Mouse (Mus musculus) hindbrain, embryonic 10.5 days (tissue): Measurements from ENCODE around the gene Rsbn1. TPM values are rescaled to one million over a fixed set of nuclear protein-coding genes. Genes with fewer than 3 reads are reported as not detected.

Experiments
- DNase-seq: peaks from one replicate; pipeline ENCODE4 v3.0.0-alpha.2; 2017; ENCODE audit warnings: low spot score
- H3K27ac ChIP-seq: fragments of 300-500 bp; sonication (generic); 2 replicates; pipeline ENCODE4 v1.5.1; 2016; ENCODE audit warnings: mild to moderate bottlenecking, moderate library complexity
- H3K27me3 ChIP-seq: fragments of 300-500 bp; sonication (generic); 2 replicates; pipeline ENCODE4 v1.6.1; 2016; ENCODE audit warnings: mild to moderate bottlenecking; ENCODE audit not compliant: poor library complexity, insufficient read depth, severe bottlenecking
- H3K36me3 ChIP-seq: fragments of 300-500 bp; sonication (generic); 2 replicates; pipeline ENCODE4 v1.6.1; 2016; ENCODE audit warnings: mild to moderate bottlenecking, moderate library complexity
- H3K4me1 ChIP-seq: fragments of 300-500 bp; sonication (generic); replicated peaks from 2 replicates; pipeline ENCODE4 v1.6.1; 2016; ENCODE audit warnings: mild to moderate bottlenecking
- H3K4me3 ChIP-seq: fragments of 300-500 bp; sonication (generic); 2 replicates; pipeline ENCODE4 v1.5.1; 2016; ENCODE audit warnings: mild to moderate bottlenecking, moderate library complexity
- H3K9me3 ChIP-seq: fragments of 300-500 bp; sonication (generic); 2 replicates; pipeline ENCODE4 v1.6.1; 2016; ENCODE audit warnings: mild to moderate bottlenecking, moderate library complexity
- WGBS: fragments of 180-500 bp; shearing (Covaris S2); methylation state at CpG from one replicate; pipeline ENCODE4 v1.1.7; 2016; 5-methylcytosine and 5-hydroxymethylcytosine counted together
- polyA plus RNA-seq: library from polyadenylated mRNA; unstranded; fragments of >200 nt; fragmentation: Nextera tagmentation; extraction: Ambion mirVana; gene quantifications from 2 replicates; pipeline ENCODE4 v1.2.1, GENCODE M21; 2016

Gene Rsbn1
- polyA plus RNA-seq, 1 experiment from 2014 or later, result 13.1 TPM

GRCm38 (mm10) chr3:103914732-103915508, 1.0 kb downstream of the Rsbn1 start:
- WGBS, result under 1% methylated on average over 60 of the region's 60 CpGs
- Histone ChIP-seq H3K9me3 (no peaks in the 10 kb centered on the region), H3K27me3 (no peaks in the 10 kb centered on the region), H3K27ac (peak overlapping the region; percentile 97), H3K4me1 (peaks cover 23% of the 10 kb centered on the region), H3K36me3 (peaks cover 4% of the 10 kb centered on the region), H3K4me3 (peak overlapping the region; percentile 98)
- DNase-seq, result peak; percentile 71

DNA sequence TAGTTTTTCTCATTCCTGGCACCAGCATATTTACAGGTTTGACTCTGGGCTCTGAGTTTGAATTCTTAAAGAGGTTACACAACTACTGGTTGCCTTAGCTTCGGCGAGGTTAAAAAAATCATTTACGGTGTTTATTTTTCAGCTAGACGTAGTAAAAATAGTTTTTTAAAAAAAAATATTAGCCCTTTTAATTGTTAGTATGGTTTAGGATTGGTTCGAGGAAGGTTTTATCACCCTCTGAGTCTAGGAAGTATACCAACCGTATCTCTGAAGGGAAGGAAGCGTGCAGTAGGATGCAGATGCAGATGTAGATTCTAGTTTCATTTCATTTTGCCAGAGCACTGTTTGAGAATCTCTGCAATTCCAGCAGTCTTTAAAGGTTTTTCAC, 1.6 kb downstream of the Rsbn1 start:
- peaks cover 7% of the 10 kb centered on the region for H3K36me3 ChIP-seq
- WGBS, result 10% methylated on average over 7 of the region's 7 CpGs
- peaks cover 23% of the 10 kb centered on the region for H3K4me1 ChIP-seq
- H3K9me3 ChIP-seq, result no peaks in the 10 kb centered on the region
- no peak for DNase-seq
- H3K27me3 ChIP-seq, result no peaks in the 10 kb centered on the region
- H3K4me3 ChIP-seq, result peak overlapping the region; percentile 98
- H3K27ac ChIP-seq, result peak overlapping the region; percentile 97

DNA sequence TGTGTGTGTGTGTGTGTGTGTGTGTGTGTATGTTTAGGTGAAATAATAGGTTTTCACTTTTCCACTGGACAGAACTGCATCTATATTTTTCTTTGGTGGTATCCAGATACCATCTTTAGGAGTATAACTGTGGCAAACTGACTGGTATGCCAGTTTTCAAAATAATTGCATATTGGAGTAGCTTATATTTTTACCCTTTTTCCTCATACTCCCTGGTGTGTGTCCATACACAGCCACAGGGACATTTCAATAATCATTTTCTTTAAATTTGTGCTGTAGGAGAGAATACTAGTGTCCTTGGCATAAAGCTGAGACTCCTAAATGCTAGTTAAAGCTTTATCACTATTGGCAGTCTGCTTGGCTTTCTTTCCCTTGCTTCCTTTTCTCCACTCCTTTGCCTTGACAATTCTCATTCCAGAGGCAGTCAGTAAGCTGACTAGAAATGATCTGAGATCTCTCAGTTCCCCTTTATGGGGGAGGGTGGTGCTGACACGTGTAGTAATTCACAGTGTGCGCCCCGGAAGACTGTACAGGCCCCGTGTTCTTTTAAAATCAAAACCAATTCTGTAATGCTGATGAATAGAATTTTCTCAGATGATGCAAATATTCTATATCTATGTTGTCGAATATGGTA, 2.4 kb downstream of the Rsbn1 start:
- Histone ChIP-seq H3K4me1 (peaks cover 23% of the 10 kb centered on the region), H3K27ac (peak overlapping the region; percentile 59; the same call in 1 of the 2 replicates), H3K36me3 (peaks cover 7% of the 10 kb centered on the region), H3K9me3 (no peaks in the 10 kb centered on the region), H3K4me3 (peak overlapping the region; percentile 98), H3K27me3 (no peaks in the 10 kb centered on the region)
- WGBS, result 68% methylated on average over 5 of the region's 5 CpGs
- no peak for DNase-seq

- 78% methylated on average over 3 of the region's 3 CpGs for WGBS
- Histone ChIP-seq H3K4me3 (peak overlapping the region; percentile 98), H3K27ac (no peak overlapping the region), H3K27me3 (no peaks in the 10 kb centered on the region), H3K4me1 (peaks cover 23% of the 10 kb centered on the region), H3K36me3 (peaks cover 7% of the 10 kb centered on the region), H3K9me3 (no peaks in the 10 kb centered on the region)
- no peak for DNase-seq
These were observed 2.9 kb downstream of the Rsbn1 start for GRCm38 (mm10) chr3:103916839-103917237.

- H3K4me3 ChIP-seq, result no peak overlapping the region
- no peak for DNase-seq
- H3K27me3 ChIP-seq, result no peaks in the 10 kb centered on the region
- H3K36me3 ChIP-seq, result peaks cover 7% of the 10 kb centered on the region
- no peaks in the 10 kb centered on the region for H3K9me3 ChIP-seq
- H3K4me1 ChIP-seq, result peaks cover 17% of the 10 kb centered on the region
- WGBS, result 80% methylated on average over 1 of the region's 1 CpGs
- no peak overlapping the region for H3K27ac ChIP-seq
These were observed 6.2 kb downstream of the Rsbn1 start for GRCm38 (mm10) chr3:103920094-103920493.

GRCm38 (mm10) chr3:103925302-103925701, 11.4 kb downstream of the Rsbn1 start:
- Histone ChIP-seq H3K4me1 (peaks cover 4% of the 10 kb centered on the region), H3K9me3 (no peaks in the 10 kb centered on the region), H3K27ac (no peak overlapping the region), H3K27me3 (no peaks in the 10 kb centered on the region), H3K36me3 (peaks cover 20% of the 10 kb centered on the region), H3K4me3 (no peak overlapping the region)
- 84% methylated on average over 3 of the region's 3 CpGs for WGBS
- no peak for DNase-seq

DNA sequence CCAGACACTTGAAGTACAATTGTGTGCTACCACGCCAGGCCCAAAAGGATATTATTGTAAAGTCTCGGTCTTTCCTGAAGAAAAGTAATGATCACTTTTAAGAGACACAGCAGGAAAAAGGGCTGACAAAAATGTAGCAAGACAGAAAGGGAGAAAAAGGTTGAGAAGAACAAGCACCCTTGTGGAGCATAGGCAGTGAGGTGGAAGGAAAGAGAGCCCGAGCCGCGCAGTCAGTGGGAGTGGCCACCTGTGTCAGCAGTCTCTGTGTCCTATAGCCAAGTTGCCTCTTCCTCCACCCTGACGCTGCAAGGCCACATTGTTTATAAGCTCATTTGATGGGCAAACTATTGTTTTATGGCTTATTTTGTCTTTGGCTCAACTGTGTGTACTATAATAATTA, 13.6 kb downstream of the Rsbn1 start:
- no peak overlapping the region for H3K4me3 ChIP-seq
- peaks cover 38% of the 10 kb centered on the region for H3K36me3 ChIP-seq
- WGBS, result 62% methylated on average over 6 of the region's 6 CpGs
- H3K4me1 ChIP-seq, result peaks cover 4% of the 10 kb centered on the region
- no peaks in the 10 kb centered on the region for H3K9me3 ChIP-seq
- no peaks in the 10 kb centered on the region for H3K27me3 ChIP-seq
- DNase-seq, result no peak
- no peak overlapping the region for H3K27ac ChIP-seq

GRCm38 (mm10) chr3:103944794-103945562, 31.1 kb downstream of the Rsbn1 start:
- Histone ChIP-seq H3K27me3 (no peaks in the 10 kb centered on the region), H3K9me3 (no peaks in the 10 kb centered on the region), H3K36me3 (peaks cover 18% of the 10 kb centered on the region; the same call in 1 of the 2 replicates), H3K4me1 (no peaks in the 10 kb centered on the region), H3K27ac (no peak overlapping the region), H3K4me3 (no peak overlapping the region)
- DNase-seq, result no peak
- 96% methylated on average over 1 of the region's 1 CpGs for WGBS

DNA sequence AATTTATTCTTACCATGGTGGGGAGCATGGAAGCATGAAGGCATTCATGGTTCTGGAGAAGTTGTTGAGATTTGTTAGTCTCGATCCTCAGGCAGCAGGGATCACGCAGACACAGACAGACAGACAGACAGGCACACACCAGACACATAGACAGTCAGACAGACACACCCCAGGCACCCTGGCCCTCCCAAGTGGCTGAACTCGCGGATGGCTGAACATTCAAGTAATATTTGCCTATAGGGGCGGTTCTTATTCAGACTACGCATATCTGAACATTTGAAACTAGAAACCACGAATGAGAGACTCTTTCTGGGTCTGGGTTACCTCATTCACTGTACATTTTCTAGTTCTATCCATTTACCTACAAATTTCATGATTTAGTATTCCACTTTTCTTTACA, 34.7 kb downstream of the Rsbn1 start:
- H3K27ac ChIP-seq, result no peak overlapping the region
- H3K27me3 ChIP-seq, result no peaks in the 10 kb centered on the region
- DNase-seq, result no peak
- H3K4me1 ChIP-seq, result no peaks in the 10 kb centered on the region
- no peaks in the 10 kb centered on the region for H3K9me3 ChIP-seq
- peaks cover 19% of the 10 kb centered on the region; the same call in 1 of the 2 replicates for H3K36me3 ChIP-seq
- no peak overlapping the region for H3K4me3 ChIP-seq
- 89% methylated on average over 7 of the region's 7 CpGs for WGBS

DNA sequence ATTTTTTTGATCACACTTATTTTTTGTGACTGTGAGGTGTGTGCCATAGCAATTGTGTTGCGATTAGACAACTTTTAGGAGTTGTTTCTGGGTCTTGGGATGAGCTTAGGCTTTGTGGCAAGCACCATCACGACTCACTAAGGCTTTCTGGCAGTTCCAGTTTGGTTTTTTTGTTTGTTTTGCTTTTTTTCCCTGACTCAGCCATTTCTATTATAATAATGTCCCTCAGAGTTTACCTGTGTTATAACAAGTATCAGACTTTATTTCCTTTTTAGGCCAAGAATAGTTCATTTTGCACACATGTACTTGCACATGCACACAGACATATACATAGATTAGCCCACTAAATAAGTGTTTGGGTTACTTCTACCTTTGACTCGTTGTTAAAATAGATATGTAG, 46.7 kb downstream of the Rsbn1 start:
- Histone ChIP-seq H3K9me3 (no peaks in the 10 kb centered on the region), H3K4me3 (no peak overlapping the region), H3K4me1 (no peaks in the 10 kb centered on the region), H3K27ac (no peak overlapping the region), H3K27me3 (no peaks in the 10 kb centered on the region), H3K36me3 (peaks cover 71% of the 10 kb centered on the region)
- no peak for DNase-seq
- 91% methylated on average over 3 of the region's 3 CpGs for WGBS

GRCm38 (mm10) chr3:103967231-103967630, 53.3 kb downstream of the Rsbn1 start:
- H3K27ac ChIP-seq, result peak overlapping the region; percentile 99
- peaks cover 46% of the 10 kb centered on the region for H3K36me3 ChIP-seq
- no peak for DNase-seq
- H3K9me3 ChIP-seq, result no peaks in the 10 kb centered on the region
- peak overlapping the region; percentile 86 for H3K4me3 ChIP-seq
- 28% methylated on average over 2 of the region's 2 CpGs for WGBS
- H3K27me3 ChIP-seq, result no peaks in the 10 kb centered on the region
- H3K4me1 ChIP-seq, result peaks cover 31% of the 10 kb centered on the region

GRCm38 (mm10) chr3:103967861-103968691, 54.2 kb downstream of the Rsbn1 start, which contains the start of gene Phtf1:
TSS of gene Phtf1 (plus strand) at chr3:103968110.
- peak; percentile 90 for DNase-seq
- Histone ChIP-seq H3K4me3 (peak within 1 kb of the TSS; percentile 86), H3K9me3 (no peaks in the 10 kb centered on the region), H3K27ac (peak within 1 kb of the TSS; percentile 99), H3K4me1 (peaks cover 31% of the 10 kb centered on the region), H3K27me3 (no peaks in the 10 kb centered on the region), H3K36me3 (peaks cover 43% of the 10 kb centered on the region)
- under 1% methylated on average over 68 of the region's 70 CpGs for WGBS
